Mouse (Mus musculus): ENCODE measurements around the gene Nmd3. TPM values are rescaled to one million over a fixed set of nuclear protein-coding genes. Genes with fewer than 3 reads are reported as not detected.

The Nmd3 gene
- polyA plus RNA-seq, 1 experiment from 2014 or later, result 155 TPM

GRCm38 (mm10) chr3:69760081-69760480 lies 38.3 kb downstream of the Nmd3 start:
- POLR2A ChIA-PET, result no interaction called here
- no peak for DNase-seq (ENCODE audit: low read depth, low spot score)
- no peak for ATAC-seq
- H3K27me3 ChIP-seq, result no peaks in the 10 kb centered on the region
- TF ChIP-seq CTCF (IDR thresholded peaks at IDR 0.05), result no peak
- CTCF ChIA-PET, result interaction anchor here (0.9 to 1.6 kb wide), 4 partner anchors 9 to 19 kb away, joined by 3 to 6 read pairs (median 3); no protein-coding TSS in a partner anchor
- in situ Hi-C loops (cut with MboI; ENCODE audit: low pct_unique_long_range_greater_than_20kb), result no loop called here

GRCm38 (mm10) chr3:69761195-69761594 lies 39.4 kb downstream of the Nmd3 start:
- ATAC-seq (no peak), DNase-seq (ENCODE audit: low read depth, low spot score) (no peak)
- TF ChIP-seq CTCF (IDR thresholded peaks at IDR 0.05), result no peak
- POLR2A ChIA-PET, result no interaction called here
- CTCF ChIA-PET, result interaction anchor here (0.9 to 1.6 kb wide), 4 partner anchors 8 to 151 kb away, joined by 3 to 6 read pairs (median 3); no protein-coding TSS in a partner anchor
- H3K27me3 ChIP-seq, result no peaks in the 10 kb centered on the region
- in situ Hi-C loops (cut with MboI; ENCODE audit: low pct_unique_long_range_greater_than_20kb), result no loop called here

- in situ Hi-C loops (cut with MboI; ENCODE audit: low pct_unique_long_range_greater_than_20kb), result no loop called here
- CTCF ChIA-PET, result interaction anchor here (1.0 kb wide), 1 partner anchor 10 kb away, joined by 3 read pairs; no protein-coding TSS in a partner anchor
- ATAC-seq, result no peak
- no peaks in the 10 kb centered on the region for H3K27me3 ChIP-seq
- POLR2A ChIA-PET, result no interaction called here
- TF ChIP-seq CTCF (IDR thresholded peaks at IDR 0.05), result no peak
- no peak for DNase-seq (ENCODE audit: low read depth, low spot score)
Observed at GRCm38 (mm10) chr3:69762838-69763368, 41.1 kb downstream of the Nmd3 start.

GRCm38 (mm10) chr3:69763630-69764565 lies 42.1 kb downstream of the Nmd3 start:
- no peak for TF ChIP-seq CTCF (IDR thresholded peaks at IDR 0.05)
- in situ Hi-C loops (cut with MboI; ENCODE audit: low pct_unique_long_range_greater_than_20kb), result no loop called here
- no peaks in the 10 kb centered on the region for H3K27me3 ChIP-seq
- ChIA-PET CTCF (interaction anchor here (1.0 to 1.4 kb wide), 2 partner anchors 11 to 91 kb away, joined by 3 to 4 read pairs; no protein-coding TSS in a partner anchor), POLR2A (interaction anchor here (0.6 to 0.9 kb wide), 2 partner anchors 9 to 15 kb away, joined by 3 read pairs; no protein-coding TSS in a partner anchor)
- no peak for DNase-seq (ENCODE audit: low read depth, low spot score)
- ATAC-seq, result no peak

GRCm38 (mm10) chr3:69765206-69765605 lies 43.4 kb downstream of the Nmd3 start:
- no peak for ATAC-seq
- no peak for TF ChIP-seq CTCF (IDR thresholded peaks at IDR 0.05)
- H3K27me3 ChIP-seq, result peaks cover 3% of the 10 kb centered on the region
- CTCF ChIA-PET, result interaction anchor here (1.0 to 1.4 kb wide), 2 partner anchors 9 to 90 kb away, joined by 3 to 4 read pairs; no protein-coding TSS in a partner anchor
- no peak for DNase-seq (ENCODE audit: low read depth, low spot score)
- in situ Hi-C loops (cut with MboI; ENCODE audit: low pct_unique_long_range_greater_than_20kb), result no loop called here
- POLR2A ChIA-PET, result interaction anchor here (0.8 to 0.9 kb wide), 2 partner anchors 8 to 21 kb away, joined by 3 read pairs; no protein-coding TSS in a partner anchor

- TF ChIP-seq CTCF (IDR thresholded peaks at IDR 0.05), result no peak
- ChIA-PET CTCF (interaction anchor here (1.4 to 1.7 kb wide), 3 partner anchors 9 to 16 kb away, joined by 4 to 6 read pairs (median 4); no protein-coding TSS in a partner anchor), POLR2A (no interaction called here)
- ATAC-seq, result no peak
- DNase-seq (ENCODE audit: low read depth, low spot score), result no peak
- peaks cover 11% of the 10 kb centered on the region for H3K27me3 ChIP-seq
- in situ Hi-C loops (cut with MboI; ENCODE audit: low pct_unique_long_range_greater_than_20kb), result no loop called here
Observed at GRCm38 (mm10) chr3:69769150-69769549, 47.4 kb downstream of the Nmd3 start.

GRCm38 (mm10) chr3:69773356-69773755 lies 51.6 kb downstream of the Nmd3 start:
- POLR2A ChIA-PET, result interaction anchor here (0.9 kb wide), 1 partner anchor 9 kb away, joined by 3 read pairs; no protein-coding TSS in a partner anchor
- DNase-seq (ENCODE audit: low read depth, low spot score), result no peak
- peaks cover 22% of the 10 kb centered on the region for H3K27me3 ChIP-seq
- CTCF ChIA-PET, result interaction anchor here (1.4 to 1.6 kb wide), 3 partner anchors 12 to 20 kb away, joined by 3 to 5 read pairs (median 3); no protein-coding TSS in a partner anchor
- TF ChIP-seq CTCF (IDR thresholded peaks at IDR 0.05), result no peak
- in situ Hi-C loops (cut with MboI; ENCODE audit: low pct_unique_long_range_greater_than_20kb), result no loop called here
- no peak for ATAC-seq

GRCm38 (mm10) chr3:69779246-69779796 lies 57.5 kb downstream of the Nmd3 start:
- ATAC-seq, result no peak
- no peak for TF ChIP-seq CTCF (IDR thresholded peaks at IDR 0.05)
- DNase-seq (ENCODE audit: low read depth, low spot score), result no peak
- CTCF ChIA-PET, result no interaction called here
- peaks cover 27% of the 10 kb centered on the region for H3K27me3 ChIP-seq
- in situ Hi-C loops (cut with MboI; ENCODE audit: low pct_unique_long_range_greater_than_20kb), result no loop called here
- POLR2A ChIA-PET, result interaction anchor here (0.5 to 0.6 kb wide), 2 partner anchors 31 to 479 kb away, joined by 4 to 5 read pairs; no protein-coding TSS in a partner anchor

- in situ Hi-C loops (cut with MboI; ENCODE audit: low pct_unique_long_range_greater_than_20kb), result no loop called here
- ATAC-seq, result no peak
Observed at GRCm38 (mm10) chr3:69792823-69793417, 71.1 kb downstream of the Nmd3 start.

GRCm38 (mm10) chr3:69797533-69797932 lies 75.7 kb downstream of the Nmd3 start:
- no peak for TF ChIP-seq CTCF (IDR thresholded peaks at IDR 0.05)
- DNase-seq (ENCODE audit: low read depth, low spot score), result no peak
- ChIA-PET CTCF (no interaction called here), POLR2A (no interaction called here)
- no peak for ATAC-seq
- peaks cover 32% of the 10 kb centered on the region for H3K27me3 ChIP-seq
- in situ Hi-C loops (cut with MboI; ENCODE audit: low pct_unique_long_range_greater_than_20kb), result no loop called here

More at GRCm38 (mm10) chr3:69792823-69793417, 71.1 kb downstream of the Nmd3 start:
- POLR2A ChIA-PET, result no interaction called here
- no peak for DNase-seq (ENCODE audit: low read depth, low spot score)
- H3K27me3 ChIP-seq, result peaks cover 43% of the 10 kb centered on the region
- CTCF ChIA-PET, result interaction anchor here (2.0 kb wide), 1 partner anchor 20 kb away, joined by 5 read pairs; no protein-coding TSS in a partner anchor
- TF ChIP-seq CTCF (IDR thresholded peaks at IDR 0.05), result no peak
